Mouse (Mus musculus) heart, embryonic 16.5 days (tissue): ENCODE data around the gene Mmp28. TPM values are rescaled to one million over a fixed set of nuclear protein-coding genes. Genes with fewer than 3 reads are reported as not detected.

Experiments
- ATAC-seq: fragments of 200-750 bp; cut with Nextera tagmentation; replicated peaks from 2 replicates; pipeline ENCODE4 v1.8.0; 2017; ENCODE audit warnings: moderate number of reproducible peaks; ENCODE audit not compliant: insufficient read depth, low FRiP score; ENCODE audit errors: extremely low read depth
- H3K27ac ChIP-seq: fragments of 300-500 bp; sonication (generic); 2 replicates; pipeline ENCODE4 v1.5.1; 2014; ENCODE audit warnings: mild to moderate bottlenecking, low read length, control low read depth, moderate library complexity
- H3K27me3 ChIP-seq: fragments of 300-500 bp; sonication (generic); 2 replicates; pipeline ENCODE4 v1.6.1; 2014; ENCODE audit warnings: low read length, mixed read lengths; ENCODE audit not compliant: control insufficient read depth, insufficient read depth
- H3K36me3 ChIP-seq: fragments of 300-500 bp; sonication (generic); 2 replicates; pipeline ENCODE4 v1.6.1; 2014; ENCODE audit not compliant: control insufficient read depth, insufficient read depth
- H3K4me1 ChIP-seq: fragments of 300-500 bp; sonication (generic); 2 replicates; pipeline ENCODE4 v1.6.1; 2014; ENCODE audit warnings: low read length, mixed read lengths; ENCODE audit not compliant: control insufficient read depth, insufficient read depth
- H3K4me2 ChIP-seq: fragments of 300-500 bp; sonication (generic); 2 replicates; pipeline ENCODE4 v1.6.1; 2014; ENCODE audit warnings: low read depth, mild to moderate bottlenecking, control low read depth, low read length
- H3K4me3 ChIP-seq: fragments of 300-500 bp; sonication (generic); 2 replicates; pipeline ENCODE4 v1.5.1; 2014; ENCODE audit warnings: mild to moderate bottlenecking, control low read depth, low read length
- H3K9ac ChIP-seq: fragments of 300-500 bp; sonication (generic); 2 replicates; pipeline ENCODE4 v1.6.1; 2014; ENCODE audit warnings: low read length, control low read depth
- H3K9me3 ChIP-seq: fragments of 300-500 bp; sonication (generic); replicated peaks from 2 replicates; pipeline ENCODE4 v1.6.1; 2016; ENCODE audit warnings: low read length; ENCODE audit not compliant: control insufficient read depth
- WGBS: fragments of 180-500 bp; shearing (Covaris S2); extraction: QIAGEN DNeasy Blood & Tissue Kit; methylation state at CpG from one replicate; pipeline ENCODE4 v1.1.7; 2014; 5-methylcytosine and 5-hydroxymethylcytosine counted together
- polyA plus RNA-seq: library from polyadenylated mRNA; unstranded; fragments of >200 nt; fragmentation: Nextera tagmentation; extraction: Ambion mirVana; gene quantifications from 2 replicates; pipeline ENCODE4 v1.2.1, GENCODE M21; 2015

Gene Mmp28
- polyA plus RNA-seq, 1 experiment from 2014 or later = 3.5 TPM

GRCm38 (mm10) chr11:83440081-83441064, 22.5 kb downstream of the Mmp28 start:
- Histone ChIP-seq H3K4me3 (peak overlapping the region; percentile 76), H3K27me3 (peaks cover 30% of the 10 kb centered on the region), H3K36me3 (no peaks in the 10 kb centered on the region), H3K9ac (peak overlapping the region; percentile 74), H3K9me3 (no peaks in the 10 kb centered on the region), H3K4me1 (peaks cover 30% of the 10 kb centered on the region), H3K27ac (peak overlapping the region; percentile 68), H3K4me2 (peak overlapping the region; percentile 93)
- peak; percentile 91 for ATAC-seq
- under 1% methylated on average over 63 of the region's 75 CpGs for WGBS

- peaks cover 28% of the 10 kb centered on the region for H3K4me1 ChIP-seq
- no peak for ATAC-seq
- peaks cover 26% of the 10 kb centered on the region for H3K27me3 ChIP-seq
- WGBS = 30% methylated on average over 11 of the region's 11 CpGs
- H3K36me3 ChIP-seq = no peaks in the 10 kb centered on the region
- no peaks in the 10 kb centered on the region for H3K9me3 ChIP-seq
- H3K27ac ChIP-seq = no peak overlapping the region
- H3K4me2 ChIP-seq = peak overlapping the region; percentile 93
- H3K9ac ChIP-seq = peak overlapping the region; percentile 74; the same call in 1 of the 2 replicates
- H3K4me3 ChIP-seq = peak overlapping the region; percentile 76
Measured at GRCm38 (mm10) chr11:83439426-83440060, 23.3 kb downstream of the Mmp28 start.

- no peak within 1 kb of the TSS for H3K27ac ChIP-seq
- H3K9me3 ChIP-seq = no peaks in the 10 kb centered on the region
- no peak for ATAC-seq
- H3K4me3 ChIP-seq = no peak within 1 kb of the TSS
- H3K4me1 ChIP-seq = peaks cover 17% of the 10 kb centered on the region
- H3K4me2 ChIP-seq = no peak within 1 kb of the TSS
- no peak within 1 kb of the TSS for H3K9ac ChIP-seq
- H3K36me3 ChIP-seq = no peaks in the 10 kb centered on the region
- H3K27me3 ChIP-seq = peaks cover 9% of the 10 kb centered on the region
- 91% methylated on average over 1 of the region's 1 CpGs for WGBS
Measured at GRCm38 (mm10) chr11:83437377-83437776, 25.5 kb downstream of the Mmp28 start, which contains the start of gene 1700020L24Rik. 1700020L24Rik (plus strand) TSS chr11:83437677.

GRCm38 (mm10) chr11:83432533-83432932, 30.3 kb downstream of the Mmp28 start:
- Histone ChIP-seq H3K27ac (no peak overlapping the region), H3K36me3 (no peaks in the 10 kb centered on the region), H3K9me3 (no peaks in the 10 kb centered on the region), H3K4me3 (no peak overlapping the region), H3K9ac (no peak overlapping the region), H3K4me2 (no peak overlapping the region), H3K4me1 (peaks cover 17% of the 10 kb centered on the region), H3K27me3 (peaks cover 3% of the 10 kb centered on the region)
- ATAC-seq = no peak; the same call in 1 of the 2 replicates
- WGBS = 53% methylated on average over 2 of the region's 2 CpGs

- Histone ChIP-seq H3K27ac (no peak within 1 kb of the TSS), H3K4me3 (no peak within 1 kb of the TSS), H3K9ac (no peak within 1 kb of the TSS), H3K36me3 (no peaks in the 10 kb centered on the region), H3K9me3 (no peaks in the 10 kb centered on the region), H3K4me2 (peak within 1 kb of the TSS; percentile 6; the same call in 1 of the 2 replicates), H3K4me1 (peaks cover 17% of the 10 kb centered on the region), H3K27me3 (peaks cover 7% of the 10 kb centered on the region; the same call in 1 of the 2 replicates)
- no peak for ATAC-seq
- 51% methylated on average over 5 of the region's 5 CpGs for WGBS
Measured at GRCm38 (mm10) chr11:83429355-83429754, 33.5 kb downstream of the Mmp28 start, which contains the start of gene Gas2l2. Gas2l2 (minus strand) TSS chr11:83429455.

GRCm38 (mm10) chr11:83426964-83427363, 35.9 kb downstream of the Mmp28 start:
- Histone ChIP-seq H3K4me3 (peak overlapping the region; percentile 1), H3K4me2 (peak overlapping the region; percentile 23), H3K27me3 (peaks cover 14% of the 10 kb centered on the region; the same call in 1 of the 2 replicates), H3K27ac (no peak overlapping the region), H3K9ac (no peak overlapping the region), H3K9me3 (no peaks in the 10 kb centered on the region), H3K36me3 (no peaks in the 10 kb centered on the region), H3K4me1 (peaks cover 11% of the 10 kb centered on the region)
- 23% methylated on average over 17 of the region's 17 CpGs for WGBS
- 0 out of 2 replicates have a peak, but pooled peaks have one; percentile 5 for ATAC-seq

GRCm38 (mm10) chr11:83424681-83425080, 38.2 kb downstream of the Mmp28 start:
- no peak overlapping the region for H3K4me2 ChIP-seq
- H3K4me1 ChIP-seq = no peaks in the 10 kb centered on the region
- H3K36me3 ChIP-seq = no peaks in the 10 kb centered on the region
- no peak overlapping the region for H3K4me3 ChIP-seq
- no peak overlapping the region for H3K9ac ChIP-seq
- no peak overlapping the region for H3K27ac ChIP-seq
- no peaks in the 10 kb centered on the region for H3K9me3 ChIP-seq
- H3K27me3 ChIP-seq = peaks cover 31% of the 10 kb centered on the region
- ATAC-seq = no peak
- 7% methylated on average over 8 of the region's 8 CpGs for WGBS

- H3K9me3 ChIP-seq = no peaks in the 10 kb centered on the region
- no peak overlapping the region for H3K4me3 ChIP-seq
- no peaks in the 10 kb centered on the region for H3K36me3 ChIP-seq
- peaks cover 36% of the 10 kb centered on the region for H3K27me3 ChIP-seq
- no peak for ATAC-seq
- no peak overlapping the region for H3K4me2 ChIP-seq
- H3K9ac ChIP-seq = no peak overlapping the region
- H3K4me1 ChIP-seq = peaks cover 3% of the 10 kb centered on the region; the same call in 1 of the 2 replicates
- no peak overlapping the region for H3K27ac ChIP-seq
- 3% methylated on average over 9 of the region's 9 CpGs for WGBS
Measured at GRCm38 (mm10) chr11:83421305-83421704, 41.6 kb downstream of the Mmp28 start.
